Mouse (Mus musculus) left cerebral cortex, adult 2 months (tissue): ENCODE data around the gene Vamp4. TPM values are rescaled to one million over a fixed set of nuclear protein-coding genes. Genes with fewer than 3 reads are reported as not detected.
"Not testable (repeated sequence)": the region's sequence is repeated elsewhere in the genome, so short reads cannot be mapped to it uniquely, and the experiment has no call there.

Experiments used
- DNase-seq, 2 experiments: peaks; one replicate each; pipeline ENCODE4 v3.0.0; 2021 to 2022; ENCODE audit warnings: low spot score in 2 of 2, mixed read lengths in 1 of 2; ENCODE audit errors: extremely low spot score in 1 of 2
- H3K27ac ChIP-seq: fragments of 200-600 bp; 2 replicates; pipeline ENCODE4 v1.8.1; 2022
- H3K4me3 ChIP-seq: fragments of 200-600 bp; 2 replicates; pipeline ENCODE4 v1.8.1; 2022
- CTCF ChIP-seq: fragments of 200-600 bp; IDR thresholded peaks from 2 replicates; pipeline ENCODE4 v1.8.1; 2022; ENCODE audit warnings: antibody characterized with exemption, mild to moderate bottlenecking, moderate library complexity
- intact Hi-C: fragments of 180-260 bp; cut with DNase I; formaldehyde crosslinking; loops from one replicate; pipeline ENCODE4 v1.15.1; 2025
- total RNA-seq, 2 experiments: library from RNA; stranded (reverse); gene quantifications; 2 replicates each; pipeline ENCODE4 v1.2.3; 2021

Gene Vamp4
- total RNA-seq, 2 experiments from 2014 or later = 107 to 108 TPM

DNA sequence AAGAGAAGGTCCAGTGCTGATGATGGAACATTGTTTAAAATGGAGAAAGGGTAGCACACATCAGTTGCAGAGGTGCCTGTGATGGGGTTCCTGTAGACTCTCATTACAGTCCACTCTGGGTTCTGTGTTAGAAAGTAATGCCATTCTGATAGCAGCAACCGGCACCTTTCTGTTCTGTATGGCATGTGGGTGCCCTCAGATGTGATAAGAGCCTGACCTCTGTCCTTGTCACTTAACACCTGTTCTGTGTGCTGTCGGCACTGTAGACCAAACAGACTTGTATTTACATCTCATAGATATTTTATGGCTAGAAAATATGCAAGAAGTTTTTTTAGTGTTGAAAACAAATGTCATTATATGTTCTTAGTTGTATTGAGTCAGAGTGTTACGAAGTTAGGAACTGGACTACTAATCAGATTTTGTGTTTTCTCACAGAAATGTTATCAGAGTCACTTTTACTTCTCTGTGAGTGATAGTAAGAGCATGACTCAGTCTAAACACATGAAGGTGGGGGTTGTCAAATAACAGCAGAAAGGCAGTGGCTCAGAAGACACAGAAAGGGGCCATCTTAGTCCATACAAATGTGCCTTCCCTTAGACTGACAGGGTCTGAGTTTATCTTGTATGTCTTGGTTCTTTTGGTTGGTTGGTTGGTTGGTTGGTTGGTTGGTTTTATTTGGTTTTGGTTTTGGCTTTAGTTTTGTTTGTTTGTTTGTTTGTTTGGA lies 27.2 kb downstream of the Vamp4 start:
- DNase-seq = no peak
- intact Hi-C loops = loop anchor here (5.0 kb wide), 1 partner anchor 120 kb away; no protein-coding TSS in a partner anchor

DNA sequence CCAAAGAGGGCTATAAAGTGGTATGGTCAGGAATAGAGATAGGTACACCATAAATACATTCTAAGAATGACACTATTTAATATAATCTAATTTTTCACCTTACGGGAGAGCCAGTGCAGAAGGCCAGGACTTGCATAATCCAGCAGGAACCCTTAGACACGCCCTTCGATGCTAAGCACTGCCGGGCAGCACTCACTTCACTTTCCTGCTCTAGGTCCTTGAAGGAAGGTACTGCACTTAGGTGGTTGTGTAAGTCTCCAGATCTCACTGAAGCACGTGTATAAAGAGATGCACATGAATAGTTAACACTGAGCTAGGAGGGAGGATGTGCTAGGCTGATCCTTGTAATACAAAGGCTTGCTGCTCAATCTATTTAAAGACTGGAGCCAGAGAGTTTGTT lies 29.3 kb downstream of the Vamp4 start:
- Histone ChIP-seq H3K27ac (no peak overlapping the region), H3K4me3 (no peak overlapping the region)
- DNase-seq = no peak
- intact Hi-C loops = loop anchor here (5.0 kb wide), 1 partner anchor 118 kb away; no protein-coding TSS in a partner anchor
- no peak for TF ChIP-seq CTCF

More for the DNA sequence above, 27.2 kb downstream of the Vamp4 start:
- no peak for TF ChIP-seq CTCF
- no peak overlapping the region for H3K27ac ChIP-seq
- H3K4me3 ChIP-seq = no peak overlapping the region

GRCm38 (mm10) chr1:162601288-162601687 lies 31.0 kb downstream of the Vamp4 start:
- intact Hi-C loops = no loop called here
- no peak for TF ChIP-seq CTCF
- no peak for DNase-seq
- H3K27ac ChIP-seq = no peak overlapping the region
- no peak overlapping the region for H3K4me3 ChIP-seq

GRCm38 (mm10) chr1:162608127-162608526 lies 37.8 kb downstream of the Vamp4 start:
- intact Hi-C loops = no loop called here
- DNase-seq = no peak
- Histone ChIP-seq H3K4me3 (no peak overlapping the region), H3K27ac (no peak overlapping the region)
- no peak for TF ChIP-seq CTCF

- no peak overlapping the region for H3K27ac ChIP-seq
- intact Hi-C loops = no loop called here
- H3K4me3 ChIP-seq = no peak overlapping the region
- DNase-seq = no peak
- no peak for TF ChIP-seq CTCF
Observed at GRCm38 (mm10) chr1:162609633-162610250, 39.4 kb downstream of the Vamp4 start.

DNA sequence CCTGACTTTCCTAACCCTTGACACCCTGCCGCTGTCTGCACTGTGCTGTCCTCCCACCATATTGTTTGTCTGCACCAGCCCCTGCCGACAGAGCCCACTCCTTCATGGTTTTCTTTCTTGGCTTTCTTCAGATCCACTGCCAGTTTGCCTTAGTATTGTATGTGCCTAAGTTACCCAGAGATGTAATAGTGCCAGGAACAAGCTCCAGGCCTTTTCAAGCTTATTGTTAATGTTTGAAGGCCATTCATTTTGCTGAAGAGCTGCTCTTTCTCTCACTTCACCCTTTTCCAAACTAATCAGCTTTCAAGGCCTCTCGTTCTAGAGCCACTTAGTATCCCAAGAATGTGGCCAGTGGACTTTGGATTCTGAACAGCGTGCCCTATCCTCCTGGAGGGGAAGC lies 40.9 kb downstream of the Vamp4 start:
- intact Hi-C loops = no loop called here
- DNase-seq = no peak
- TF ChIP-seq CTCF = no peak
- Histone ChIP-seq H3K4me3 (no peak overlapping the region), H3K27ac (no peak overlapping the region)

- Histone ChIP-seq H3K4me3 (no peak overlapping the region), H3K27ac (no peak overlapping the region)
- intact Hi-C loops = no loop called here
- no peak for DNase-seq
- no peak for TF ChIP-seq CTCF
Observed at GRCm38 (mm10) chr1:162615511-162615910, 45.2 kb downstream of the Vamp4 start.

GRCm38 (mm10) chr1:162620487-162620886 lies 50.2 kb downstream of the Vamp4 start:
- no peak for DNase-seq
- H3K27ac ChIP-seq = no peak overlapping the region
- intact Hi-C loops = no loop called here

GRCm38 (mm10) chr1:162623895-162624294 lies 53.6 kb downstream of the Vamp4 start:
- DNase-seq = no peak

More at GRCm38 (mm10) chr1:162620487-162620886, 50.2 kb downstream of the Vamp4 start:
- peak; percentile 47 for TF ChIP-seq CTCF
- no peak overlapping the region for H3K4me3 ChIP-seq

DNA sequence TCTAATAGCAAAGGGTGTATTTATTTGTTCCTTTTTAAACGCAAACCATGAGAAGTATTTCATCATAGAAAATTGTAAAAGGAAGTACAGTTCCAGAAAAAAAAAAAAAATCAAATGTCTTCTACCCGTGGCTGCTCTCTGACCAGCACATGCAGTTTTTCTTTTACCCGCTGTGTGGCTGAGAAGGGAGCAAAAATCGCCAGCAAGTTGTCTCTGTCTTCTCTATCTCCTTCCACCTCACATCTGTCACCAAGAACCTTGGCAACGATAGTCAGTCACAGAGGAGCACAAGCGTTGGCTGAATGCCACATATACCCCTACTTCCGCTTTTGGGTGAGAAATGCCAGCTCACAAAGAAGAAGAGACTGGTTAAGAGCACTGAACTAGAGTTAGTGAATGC lies 54.9 kb downstream of the Vamp4 start:
- no peak for TF ChIP-seq CTCF
- Histone ChIP-seq H3K27ac (no peak overlapping the region), H3K4me3 (no peak overlapping the region)
- DNase-seq = no peak
- intact Hi-C loops = no loop called here

More at GRCm38 (mm10) chr1:162623895-162624294, 53.6 kb downstream of the Vamp4 start:
- no peak overlapping the region for H3K4me3 ChIP-seq
- intact Hi-C loops = no loop called here
- TF ChIP-seq CTCF = no peak
- no peak overlapping the region for H3K27ac ChIP-seq

DNA sequence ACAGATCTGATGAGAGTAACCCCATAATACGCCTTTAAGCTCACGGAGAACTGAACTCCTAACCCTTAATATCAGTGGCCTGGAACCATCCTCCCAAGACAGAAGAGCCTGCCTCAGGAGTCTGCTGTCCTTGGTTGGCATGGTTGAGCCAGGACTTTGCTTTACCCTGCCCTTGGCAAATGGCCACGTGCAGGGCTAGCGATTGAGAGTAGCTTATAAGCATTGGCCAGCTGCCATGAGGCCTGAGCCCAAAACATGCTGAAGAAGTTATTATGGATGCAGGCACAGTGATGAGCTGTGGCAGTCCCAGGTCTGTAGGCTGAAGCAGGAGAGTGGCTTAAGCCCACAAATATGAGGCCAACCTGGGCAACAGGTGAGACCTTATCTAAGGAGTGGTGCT lies 57.5 kb downstream of the Vamp4 start:
- intact Hi-C loops, DNase-seq, H3K4me3 ChIP-seq, H3K27ac ChIP-seq: not testable (repeated sequence)

- intact Hi-C loops, DNase-seq, H3K27ac ChIP-seq, H3K4me3 ChIP-seq: not testable (repeated sequence)
Observed at GRCm38 (mm10) chr1:162628326-162628725, 58.0 kb downstream of the Vamp4 start.

DNA sequence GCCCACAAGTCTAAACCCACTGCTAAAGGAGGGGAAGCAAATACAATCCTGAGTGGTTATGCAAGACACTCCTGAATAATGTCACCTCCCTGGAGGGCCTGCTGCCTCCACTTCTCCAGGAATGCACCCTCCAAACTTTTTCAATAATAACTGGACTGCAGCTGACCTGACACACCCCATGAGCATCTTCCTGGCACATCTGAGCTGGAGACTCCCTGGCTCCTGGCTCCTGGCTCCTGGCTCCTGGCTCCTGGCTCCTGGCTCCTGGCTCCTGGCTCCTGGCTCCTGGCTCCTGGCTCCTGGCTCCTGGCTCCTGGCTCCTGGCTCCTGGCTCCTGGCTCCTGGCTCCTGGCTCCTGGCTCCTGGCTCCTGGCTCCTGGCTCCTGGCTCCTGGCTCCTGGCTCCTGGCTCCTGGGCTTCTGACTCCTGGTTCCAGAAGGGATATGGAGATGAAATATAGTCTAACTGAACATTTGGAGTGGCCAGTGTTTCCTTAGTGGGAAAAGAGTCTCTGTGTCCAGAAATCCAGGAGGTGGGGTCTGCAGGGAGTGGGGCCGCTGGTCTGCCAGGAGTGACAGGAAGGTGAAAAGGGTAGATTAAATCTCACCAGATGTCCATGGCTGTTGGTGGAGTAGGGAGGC lies 65.1 kb downstream of the Vamp4 start:
- H3K27ac ChIP-seq, intact Hi-C loops, DNase-seq, H3K4me3 ChIP-seq: not testable (repeated sequence)
